Mouse (Mus musculus): ENCODE measurements around the gene Chst10.

Gene Chst10

GRCm38 (mm10) chr1:38897431-38898248 lies at the start of gene Chst10:
Chst10 (minus strand) TSS chr1:38898161.
- peak; percentile 9 for DNase-seq

DNA sequence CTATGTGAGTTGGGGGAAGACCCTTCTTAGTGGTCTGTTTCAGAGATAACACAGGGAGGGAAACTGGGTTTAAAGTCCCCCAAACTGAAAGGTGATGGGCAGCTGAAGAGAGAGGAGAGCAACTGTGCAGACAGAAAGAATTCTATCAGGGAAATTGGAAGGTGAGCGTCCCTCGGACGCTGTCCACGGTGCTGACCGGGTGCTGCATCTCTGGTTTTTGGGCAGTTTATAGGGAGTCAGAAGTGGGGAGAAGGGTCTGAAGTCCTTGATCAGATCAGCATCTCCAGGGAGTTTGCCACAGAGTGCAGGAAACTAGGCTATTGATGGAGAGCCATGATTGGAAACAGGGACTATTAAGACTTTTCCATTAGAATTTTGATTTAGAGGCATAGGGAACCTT lies 41.6 kb upstream of the Chst10 start:
- no peak for DNase-seq

- no peak for DNase-seq
Measured at GRCm38 (mm10) chr1:38938849-38939248, 40.9 kb upstream of the Chst10 start, which contains the start of gene Nms. Nms (plus strand) TSS chr1:38939149.

DNA sequence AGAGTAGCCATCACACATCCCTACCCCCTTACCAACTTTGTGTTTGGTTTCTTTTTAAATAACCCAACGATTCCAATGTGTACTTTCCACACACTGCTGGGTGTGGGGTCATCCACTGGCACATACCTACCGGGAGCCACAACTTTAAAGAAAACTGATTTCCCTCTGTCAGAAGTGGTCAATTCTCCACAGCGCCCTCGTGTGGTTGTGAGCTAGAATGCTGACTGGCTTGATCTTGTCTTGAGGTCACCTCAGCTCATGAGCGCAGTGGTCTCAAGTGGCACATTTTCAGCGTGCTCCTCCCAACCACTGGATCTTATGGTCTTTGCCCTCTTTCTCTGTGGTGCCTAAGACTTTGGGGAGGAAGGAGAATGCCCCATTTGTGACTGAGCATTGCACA lies 38.8 kb upstream of the Chst10 start:
- DNase-seq, result no peak

- no peak for DNase-seq
Measured at GRCm38 (mm10) chr1:38934668-38935067, 36.7 kb upstream of the Chst10 start.

DNA sequence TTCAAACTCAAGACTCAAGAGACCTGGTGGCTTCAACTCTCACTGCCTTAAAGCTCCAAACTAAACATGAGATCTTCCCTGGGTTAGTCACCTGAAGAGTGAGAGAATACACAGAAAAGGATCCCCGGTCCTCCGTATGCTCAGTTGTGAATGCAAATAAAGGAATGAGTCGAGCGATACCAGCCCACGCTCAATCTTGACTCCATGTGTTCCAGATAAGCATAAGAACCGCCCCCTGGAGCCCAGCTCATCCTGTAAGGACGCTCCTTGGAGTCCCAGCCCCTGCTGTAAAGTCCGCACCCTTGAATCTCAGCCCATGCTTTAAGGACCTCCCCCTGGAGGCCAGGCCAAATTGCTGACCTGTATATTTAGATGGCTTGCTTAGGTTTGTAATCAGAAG lies 32.8 kb upstream of the Chst10 start:
- no peak for DNase-seq

DNA sequence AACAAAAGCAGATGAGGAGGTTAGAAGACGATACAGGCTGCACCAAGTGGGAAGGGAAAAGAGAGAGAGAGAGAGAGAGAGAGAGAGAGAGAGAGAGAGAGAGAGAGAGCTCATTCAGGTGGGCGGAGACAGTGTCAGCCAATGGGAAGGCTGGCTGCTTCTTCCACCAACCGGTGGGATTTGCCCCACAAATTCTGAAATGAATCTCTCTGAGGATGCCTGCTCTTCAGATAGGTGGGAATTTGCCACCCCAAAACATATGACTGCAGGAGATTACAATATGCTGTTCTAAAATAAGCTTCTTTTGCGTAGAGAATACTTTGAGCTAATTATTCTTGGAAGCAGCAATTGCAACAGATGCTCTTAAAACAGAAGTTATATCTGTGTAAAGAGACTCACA lies 31.5 kb upstream of the Chst10 start:
- DNase-seq, result no peak

GRCm38 (mm10) chr1:38928996-38929395 lies 31.0 kb upstream of the Chst10 start:
- no peak for DNase-seq

GRCm38 (mm10) chr1:38903985-38904384 lies 6.0 kb upstream of the Chst10 start:
- no peak for DNase-seq

GRCm38 (mm10) chr1:38902571-38902970 lies 4.6 kb upstream of the Chst10 start:
- no peak for DNase-seq

- DNase-seq, result no peak
Measured at GRCm38 (mm10) chr1:38893081-38893480, 4.9 kb downstream of the Chst10 start.

GRCm38 (mm10) chr1:38891444-38891843 lies 6.5 kb downstream of the Chst10 start:
- DNase-seq, result no peak

GRCm38 (mm10) chr1:38888803-38889202 lies 9.2 kb downstream of the Chst10 start:
- DNase-seq, result no peak

GRCm38 (mm10) chr1:38887011-38887410 lies 10.9 kb downstream of the Chst10 start:
- no peak for DNase-seq

DNA sequence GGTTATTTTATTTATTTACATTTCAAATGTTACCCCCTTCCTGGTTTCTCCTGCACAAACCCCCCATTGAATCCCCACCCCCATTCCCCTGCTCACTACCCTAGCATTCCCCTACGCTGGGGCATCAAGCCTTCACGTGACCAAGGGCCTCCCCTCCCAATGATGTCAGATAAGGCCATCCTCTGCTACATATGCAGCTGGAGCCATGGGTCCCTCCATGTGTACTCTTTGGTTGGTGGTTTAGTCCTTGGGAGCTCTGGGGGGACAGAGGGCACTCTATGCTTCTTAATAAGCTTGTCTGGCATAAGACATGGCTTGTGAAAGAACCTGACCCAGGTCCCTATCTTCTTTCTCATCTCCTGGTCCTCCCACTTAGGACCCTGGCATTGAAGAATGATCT lies 11.4 kb downstream of the Chst10 start:
- no peak for DNase-seq

DNA sequence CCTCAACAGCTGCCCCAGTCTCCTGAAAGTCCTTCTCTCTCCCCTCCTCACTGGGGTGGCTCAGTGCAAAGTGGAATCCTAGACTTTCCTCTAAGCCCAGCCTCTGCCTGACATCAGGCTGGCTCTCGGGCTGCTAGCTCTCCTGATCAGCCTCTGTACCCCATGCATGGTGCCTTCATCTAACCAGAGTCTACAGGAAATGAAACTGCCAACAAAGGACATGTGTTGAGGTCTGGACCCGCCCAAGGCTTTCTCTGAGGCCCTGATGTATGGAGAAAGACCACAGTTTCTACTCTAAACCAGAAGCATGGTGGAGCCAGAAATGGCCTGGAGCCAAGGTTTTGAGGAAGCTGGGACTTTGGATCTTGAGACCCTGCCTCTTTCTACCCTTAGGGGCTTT lies 12.0 kb downstream of the Chst10 start:
- no peak for DNase-seq

DNA sequence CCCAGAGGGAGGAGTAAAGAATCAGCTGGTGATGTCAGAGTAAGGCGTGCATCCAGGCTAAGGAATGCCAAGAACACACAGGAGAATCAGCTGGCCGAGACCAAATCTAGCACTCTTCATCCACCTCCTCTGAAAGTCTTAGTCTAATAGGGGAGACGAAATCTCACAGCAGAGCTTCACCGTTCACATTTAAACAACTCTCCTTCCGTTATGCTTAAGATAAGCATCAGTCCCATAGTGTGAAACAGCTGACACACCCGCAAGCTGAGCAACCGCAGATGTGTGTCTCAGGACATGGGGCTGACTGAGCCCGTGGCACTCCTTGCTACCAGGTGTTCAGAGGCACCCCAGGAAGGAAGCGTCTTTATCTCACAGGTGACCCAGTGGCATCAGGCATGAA lies 14.2 kb downstream of the Chst10 start:
- no peak for DNase-seq

DNA sequence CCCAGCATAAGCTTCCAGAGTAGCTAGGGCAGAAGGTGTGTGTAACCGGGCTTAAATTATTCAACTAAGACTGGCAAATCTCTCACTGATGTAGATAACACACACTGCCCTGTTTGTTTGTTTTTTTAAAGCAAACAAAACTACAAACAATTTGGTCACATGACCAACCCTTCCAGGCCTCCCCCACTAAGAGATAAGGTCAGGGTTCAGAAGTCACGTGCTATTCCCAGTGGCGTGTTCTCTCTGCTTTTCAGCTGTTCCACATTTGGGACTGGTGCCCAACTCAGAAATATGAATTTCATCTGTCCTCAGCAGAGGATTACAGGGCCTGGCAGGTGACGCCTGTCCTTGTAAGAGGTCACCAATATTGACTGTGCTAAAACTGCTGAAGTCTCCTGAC lies 15.2 kb downstream of the Chst10 start:
- no peak for DNase-seq

DNA sequence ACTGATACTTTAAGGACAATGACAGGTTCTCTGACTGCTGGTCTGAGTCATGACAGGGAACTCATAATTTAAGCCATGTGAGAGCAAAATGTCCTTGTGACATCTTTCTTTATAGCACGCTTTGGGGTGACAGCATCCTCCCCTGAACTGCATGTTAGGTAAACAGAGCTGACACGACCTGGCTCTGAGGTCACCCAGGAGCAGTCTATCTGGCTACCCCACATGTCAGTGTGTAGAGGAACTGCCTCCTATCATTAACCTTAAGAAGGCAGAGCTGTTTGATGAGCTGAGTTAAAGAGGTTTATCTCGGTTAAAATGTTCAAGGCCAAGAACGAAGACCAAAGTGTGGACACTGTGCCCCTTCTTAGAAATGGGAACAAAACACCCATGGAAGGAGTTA lies 16.6 kb downstream of the Chst10 start:
- DNase-seq, result no peak

- no peak for DNase-seq
Measured at GRCm38 (mm10) chr1:38876671-38877382, 21.1 kb downstream of the Chst10 start.

DNA sequence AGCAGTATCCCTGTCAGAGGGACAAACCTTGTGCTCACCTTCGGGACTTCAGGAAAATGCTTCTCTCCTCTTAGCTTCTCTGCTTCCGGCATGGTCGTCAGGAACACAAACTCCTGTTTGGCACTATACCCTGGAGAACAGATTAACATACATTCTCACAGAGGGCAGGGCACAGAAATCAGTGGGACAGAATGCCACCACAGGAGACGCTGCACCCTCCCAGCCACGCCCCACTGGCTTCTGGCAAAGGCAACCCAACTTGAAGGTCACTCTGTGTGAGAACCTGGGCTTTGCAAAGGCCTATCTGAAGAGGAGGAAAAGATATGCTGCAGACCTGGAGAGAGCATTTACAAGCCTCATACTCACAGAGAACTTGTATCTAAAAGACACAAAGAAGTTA lies 24.1 kb downstream of the Chst10 start:
- DNase-seq, result no peak

DNA sequence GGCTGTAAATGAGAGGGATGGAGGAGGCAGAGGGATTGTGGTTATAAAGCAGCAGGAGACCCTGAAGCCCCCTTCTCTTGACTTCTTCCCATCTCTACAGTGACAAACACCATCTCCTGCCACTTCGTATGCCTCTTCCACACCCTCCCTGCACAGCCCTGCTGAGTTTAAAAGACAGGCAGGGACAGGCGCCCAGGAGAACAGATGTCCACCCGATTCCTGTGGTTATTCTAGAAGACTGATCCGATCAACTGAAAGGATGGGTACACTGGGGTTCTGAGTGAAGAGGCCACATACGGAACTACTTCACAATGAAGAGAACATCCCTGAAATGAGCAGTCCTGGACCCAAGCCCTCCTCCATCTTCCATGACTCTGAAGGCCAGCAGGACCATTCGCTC lies 26.1 kb downstream of the Chst10 start:
- DNase-seq, result no peak

DNA sequence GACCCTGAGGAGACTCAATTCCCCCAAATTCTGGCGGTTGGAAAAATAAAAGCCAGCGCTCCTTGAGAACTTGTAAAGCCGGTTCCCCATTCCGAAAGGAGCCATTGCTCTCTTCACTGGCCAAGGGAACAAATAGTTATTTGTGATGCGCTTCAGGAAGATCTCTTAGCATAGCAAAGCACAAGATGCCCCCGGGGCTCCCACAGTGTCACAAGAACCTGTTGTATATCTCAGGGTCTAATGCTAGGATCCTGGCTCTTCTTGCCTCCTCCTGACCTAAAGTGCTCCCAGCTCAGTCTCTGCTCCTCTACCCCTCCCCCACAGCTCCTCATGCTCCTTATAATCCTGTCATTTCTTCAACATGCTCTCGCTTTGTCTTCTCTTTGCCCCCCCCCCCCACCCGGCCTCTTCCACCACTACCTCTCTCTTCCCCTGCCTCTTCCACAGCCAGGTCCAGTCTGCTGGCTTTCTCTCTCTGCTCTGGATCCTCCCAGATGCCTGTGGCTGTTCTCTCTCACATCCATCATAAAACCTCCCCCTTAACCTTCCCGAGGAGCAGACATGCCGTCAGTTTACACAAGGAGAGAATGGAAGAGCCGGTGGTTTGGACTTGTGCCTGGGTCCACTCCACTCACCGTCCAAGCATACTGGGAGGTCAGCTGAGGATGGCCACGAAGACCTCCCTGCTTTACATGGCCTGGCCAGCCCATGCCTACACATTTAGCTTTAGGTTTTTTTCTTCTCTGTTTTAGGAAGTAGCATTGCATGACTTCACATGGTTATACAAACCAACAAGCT lies 28.4 kb downstream of the Chst10 start:
- no peak for DNase-seq

DNA sequence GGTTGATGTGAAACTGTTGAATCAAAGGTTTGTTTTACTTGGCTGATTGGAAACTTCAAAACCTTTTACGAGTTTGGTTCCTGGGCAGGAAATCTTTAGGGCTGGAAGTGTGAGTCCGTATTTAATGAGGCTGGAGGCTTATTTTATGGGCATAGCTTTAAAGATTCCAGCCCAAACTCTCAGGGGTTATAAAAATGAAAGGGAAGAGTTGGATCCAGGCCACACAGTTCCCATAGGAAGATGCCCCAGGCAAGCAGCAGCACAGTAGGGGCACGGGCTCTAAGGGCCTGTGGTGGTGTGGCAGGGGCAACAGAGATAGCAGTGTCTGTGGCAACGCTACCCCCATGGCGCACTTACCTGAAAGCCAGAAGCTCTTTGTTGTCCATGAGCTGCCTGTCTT lies 31.7 kb downstream of the Chst10 start:
- DNase-seq, result no peak

Measured in kidney, adult 11 months (tissue).